ENCODE assay signal across 8 mouse cellular contexts in genomic region chr10:68192824-68193255, GRCm38 (mm10).
DNase-seq lines count a peak whose midpoint lies in the region; ATAC-seq and TF ChIP-seq lines count a peak whose summit lies in the region.

No protein-coding gene starts in this region.

- no peak overlapping the region for H3K4me2 ChIP-seq in forebrain, postnatal 0 days (ENCODE audit: low read depth)
- 0 out of 2 replicates have a peak overlapping the region, but pooled peaks have one; percentile 6 for H3K4me2 ChIP-seq in intestine, embryonic 16.5 days (ENCODE audit: low read depth, low read length)

- no peak overlapping the region for H3K4me3 ChIP-seq in forebrain, postnatal 0 days (ENCODE audit: low read depth, low read length)
- no peak overlapping the region for H3K4me3 ChIP-seq in intestine, embryonic 16.5 days (ENCODE audit: low read length)

- H3K27ac ChIP-seq in forebrain, postnatal 0 days (ENCODE audit: low read depth, low read length), result peak overlapping the region; percentile 51; the same call in 1 of the 2 replicates
- H3K27ac ChIP-seq in intestine, embryonic 16.5 days (ENCODE audit: low read length), result peak overlapping the region; percentile 37

- H3K9ac ChIP-seq in forebrain, postnatal 0 days, result no peak overlapping the region
- H3K9ac ChIP-seq in intestine, embryonic 16.5 days (ENCODE audit: low read depth, low read length), result no peak overlapping the region

- no peaks in the 10 kb centered on the region for H3K27me3 ChIP-seq in forebrain, postnatal 0 days (ENCODE audit: insufficient read depth, low read length)
- no peaks in the 10 kb centered on the region for H3K27me3 ChIP-seq in intestine, embryonic 16.5 days (replicated peaks; ENCODE audit: control insufficient read depth, insufficient read depth, low read length)

- peaks cover 25% of the 10 kb centered on the region; the same call in 1 of the 2 replicates for H3K4me1 ChIP-seq in forebrain, postnatal 0 days (ENCODE audit: insufficient read depth)
- H3K4me1 ChIP-seq in intestine, embryonic 16.5 days (ENCODE audit: control insufficient read depth, insufficient read depth, low read length), result peaks cover 12% of the 10 kb centered on the region

- H3K9me3 ChIP-seq in forebrain, postnatal 0 days (ENCODE audit: low read length), result no peaks in the 10 kb centered on the region
- no peaks in the 10 kb centered on the region for H3K9me3 ChIP-seq in intestine, embryonic 16.5 days (ENCODE audit: control insufficient read depth, low read length)

- peak; percentile 41 for DNase-seq in kidney, adult 9 months
- DNase-seq in kidney, postnatal 4 days, result no peak
- DNase-seq in forebrain, postnatal 0 days, result no peak
- DNase-seq in skeletal muscle tissue, adult 2 months (ENCODE audit: low read depth, low spot score), result peak; percentile 48
- no peak for DNase-seq in urinary bladder, adult 18-20 months (ENCODE audit: low spot score in 2 of 2)
- DNase-seq in layer of hippocampus, adult 18-20 months (ENCODE audit: low spot score in 2 of 2), result no peak

- ATAC-seq in activated CD4-positive, CD25-positive, alpha-beta regulatory T cell, adult 4 months, result peak; percentile 70
- ATAC-seq in forebrain, postnatal 0 days, result peak; percentile 70; the same call in 1 of the 2 replicates
- peak; percentile 50; the same call in 1 of the 2 replicates for ATAC-seq in intestine, embryonic 16.5 days

- no peak for TF ChIP-seq CTCF in forebrain, postnatal 0 days (IDR thresholded peaks at IDR 0.05; ENCODE audit: low read depth)

- H3K36me3 ChIP-seq in forebrain, postnatal 0 days (ENCODE audit: insufficient read depth), result no peaks in the 10 kb centered on the region
- no peaks in the 10 kb centered on the region for H3K36me3 ChIP-seq in intestine, embryonic 16.5 days (ENCODE audit: control insufficient read depth, insufficient read depth, low read length)

- WGBS in forebrain, postnatal 0 days, result 19% methylated on average over 3 of the region's 3 CpGs
- 33% methylated on average over 3 of the region's 3 CpGs for WGBS in intestine, embryonic 16.5 days

Comparison
In these comparisons a context has a peak if more than half of its experiments do, and no peak if none do; other contexts are left out.
1. DNase-seq: peak in kidney, adult 9 months (single experiment) and skeletal muscle tissue, adult 2 months (single experiment); none in kidney, postnatal 4 days (0 of 2), forebrain, postnatal 0 days (single experiment), urinary bladder, adult 18-20 months (0 of 2) and layer of hippocampus, adult 18-20 months (0 of 2).
2. Peak in every context shown above with its lines, with median percentiles within 50 percentile points of each other: ATAC-seq.